Mouse (Mus musculus) lung, postnatal 0 days (tissue): ENCODE data around the gene Siva1.

ENCODE experiments used
- CTCF ChIP-seq: IDR thresholded peaks from 2 replicates; pipeline ENCODE4 v1.5.1; 2016; ENCODE audit warnings: antibody characterized with exemption, mild to moderate bottlenecking
- EP300 ChIP-seq: IDR thresholded peaks from 2 replicates; pipeline ENCODE4 v1.6.1; 2016; ENCODE audit warnings: antibody characterized with exemption, mild to moderate bottlenecking, control low read depth

DNA sequence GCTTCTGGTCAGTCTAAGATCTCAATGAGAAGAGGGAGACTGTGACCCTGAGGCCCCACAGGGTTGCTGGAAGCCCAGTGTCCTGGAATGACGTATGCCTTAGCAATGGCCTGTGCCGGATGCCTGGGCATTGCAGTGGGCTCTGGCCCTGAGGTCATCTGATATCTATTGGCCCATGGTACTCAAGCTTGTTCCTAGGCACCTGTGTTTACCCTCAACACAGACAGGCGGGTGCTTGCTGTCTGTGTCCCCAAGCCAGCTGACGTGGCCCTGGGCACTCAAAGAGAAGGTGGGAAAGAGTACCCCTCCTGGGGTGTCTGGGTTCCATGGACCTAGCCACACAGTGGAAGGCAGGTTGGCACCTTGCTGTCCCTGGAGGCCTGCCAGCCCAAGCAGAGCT, 18.8 kb upstream of the Siva1 start:
- TF ChIP-seq CTCF = no peak
- no peak for TF ChIP-seq EP300
